Mouse (Mus musculus) embryonic facial prominence, embryonic 13.5 days (tissue): ENCODE data around the gene Trmt2b. TPM values are rescaled to one million over a fixed set of nuclear protein-coding genes. Genes with fewer than 3 reads are reported as not detected.
"Not testable (repeated sequence)": the region's sequence is repeated elsewhere in the genome, so short reads cannot be mapped to it uniquely, and the experiment has no call there.

Experiments
- ATAC-seq: fragments of 200-750 bp; cut with Nextera tagmentation; 2 replicates; pipeline ENCODE4 v1.8.0; 2017; ENCODE audit warnings: low read depth; ENCODE audit not compliant: insufficient number of reproducible peaks, insufficient read depth, low FRiP score, low TSS enrichment
- H3K27ac ChIP-seq: fragments of 300-500 bp; sonication (generic); 2 replicates; pipeline ENCODE4 v1.5.1; 2015; ENCODE audit warnings: moderate library complexity, mild to moderate bottlenecking, inconsistent platforms
- H3K27me3 ChIP-seq: fragments of 300-500 bp; sonication (generic); 2 replicates; pipeline ENCODE4 v1.6.1; 2015; ENCODE audit warnings: mild to moderate bottlenecking, inconsistent platforms
- H3K36me3 ChIP-seq: fragments of 300-500 bp; sonication (generic); 2 replicates; pipeline ENCODE4 v1.6.1; 2015; ENCODE audit warnings: mild to moderate bottlenecking, inconsistent platforms
- H3K4me1 ChIP-seq: fragments of 300-500 bp; sonication (generic); 2 replicates; pipeline ENCODE4 v1.6.1; 2015; ENCODE audit warnings: inconsistent platforms
- H3K4me2 ChIP-seq: fragments of 300-500 bp; sonication (generic); 2 replicates; pipeline ENCODE4 v1.6.1; 2015; ENCODE audit warnings: moderate library complexity, mild to moderate bottlenecking, inconsistent platforms
- H3K4me3 ChIP-seq: fragments of 300-500 bp; sonication (generic); 2 replicates; pipeline ENCODE4 v1.5.1; 2015; ENCODE audit warnings: mild to moderate bottlenecking, inconsistent platforms
- H3K9ac ChIP-seq: fragments of 300-500 bp; sonication (generic); 2 replicates; pipeline ENCODE4 v1.6.1; 2015; ENCODE audit warnings: mild to moderate bottlenecking, inconsistent platforms
- H3K9me3 ChIP-seq: fragments of 300-500 bp; sonication (generic); 2 replicates; pipeline ENCODE4 v1.6.1; 2016; ENCODE audit warnings: inconsistent platforms
- WGBS: fragments of 180-500 bp; shearing (Covaris S2); methylation state at CpG from one replicate; pipeline ENCODE4 v1.1.7; 2015; ENCODE audit warnings: mixed read lengths; 5-methylcytosine and 5-hydroxymethylcytosine counted together
- polyA plus RNA-seq: library from polyadenylated mRNA; unstranded; fragments of >200 nt; fragmentation: Nextera tagmentation; extraction: Ambion mirVana; gene quantifications from 2 replicates; pipeline ENCODE4 v1.2.1, GENCODE M21; 2015

Gene Trmt2b
- polyA plus RNA-seq, 1 experiment from 2014 or later: 15.3 TPM

GRCm38 (mm10) chrX:134218161-134218560 lies 58.6 kb downstream of the Trmt2b start:
- Histone ChIP-seq H3K27me3 (peaks cover 10% of the 10 kb centered on the region), H3K4me3 (no peak overlapping the region), H3K9me3 (no peaks in the 10 kb centered on the region), H3K36me3 (no peaks in the 10 kb centered on the region), H3K4me1 (no peaks in the 10 kb centered on the region), H3K4me2 (no peak overlapping the region), H3K9ac (no peak overlapping the region), H3K27ac (no peak overlapping the region)
- WGBS: 56% methylated on average over 4 of the region's 4 CpGs
- no peak for ATAC-seq

GRCm38 (mm10) chrX:134211151-134211642 lies 65.6 kb downstream of the Trmt2b start:
- Histone ChIP-seq H3K36me3 (no peaks in the 10 kb centered on the region), H3K27ac (no peak overlapping the region), H3K9ac (no peak overlapping the region), H3K27me3 (peaks cover 5% of the 10 kb centered on the region; the same call in 1 of the 2 replicates), H3K9me3 (no peaks in the 10 kb centered on the region), H3K4me2 (no peak overlapping the region), H3K4me3 (no peak overlapping the region), H3K4me1 (no peaks in the 10 kb centered on the region)
- ATAC-seq: no peak
- 89% methylated on average over 7 of the region's 7 CpGs for WGBS

GRCm38 (mm10) chrX:134208491-134208890 lies 68.3 kb downstream of the Trmt2b start:
- H3K9me3 ChIP-seq: no peaks in the 10 kb centered on the region
- peaks cover 5% of the 10 kb centered on the region; the same call in 1 of the 2 replicates for H3K27me3 ChIP-seq
- no peaks in the 10 kb centered on the region for H3K36me3 ChIP-seq
- H3K4me3 ChIP-seq: no peak overlapping the region
- no peak for ATAC-seq
- no peaks in the 10 kb centered on the region for H3K4me1 ChIP-seq
- H3K4me2 ChIP-seq: no peak overlapping the region
- H3K9ac ChIP-seq: no peak overlapping the region
- 80% methylated on average over 2 of the region's 2 CpGs for WGBS
- H3K27ac ChIP-seq: no peak overlapping the region

- not testable (repeated sequence) for H3K36me3 ChIP-seq, H3K27ac ChIP-seq, H3K4me1 ChIP-seq, H3K9me3 ChIP-seq, H3K4me3 ChIP-seq, H3K9ac ChIP-seq, H3K4me2 ChIP-seq, H3K27me3 ChIP-seq, ATAC-seq
- whole genome bisulfite sequencing: 84% methylated on average over 9 of the region's 9 CpGs
Observed at GRCm38 (mm10) chrX:134187201-134187600, 89.6 kb downstream of the Trmt2b start, which contains the start of gene Arl13a. Gene Arl13a, plus strand, starts transcription at chrX:134187501.

- ATAC-seq: no peak
- WGBS: 81% methylated on average over 1 of the region's 1 CpGs
- no peak overlapping the region for H3K4me3 ChIP-seq
- H3K27me3 ChIP-seq: no peaks in the 10 kb centered on the region; the same call in 1 of the 2 replicates
- no peaks in the 10 kb centered on the region for H3K4me1 ChIP-seq
- H3K9ac ChIP-seq: no peak overlapping the region
- no peaks in the 10 kb centered on the region for H3K9me3 ChIP-seq
- H3K4me2 ChIP-seq: no peak overlapping the region
- H3K27ac ChIP-seq: no peak overlapping the region
- no peaks in the 10 kb centered on the region for H3K36me3 ChIP-seq
Observed at GRCm38 (mm10) chrX:134174699-134175098, 102.1 kb downstream of the Trmt2b start.

Other genes with a start within 250 kb of the Trmt2b start
- gene Cstf2, start 217.8 kb downstream of the Trmt2b start, polyA plus RNA-seq: 37.9 and 38.7 TPM in 2 replicates
- gene Xkrx, start 114.9 kb downstream of the Trmt2b start, polyA plus RNA-seq: 0.37 and 0.51 TPM in 2 replicates
- not detected in 2 replicates for gene Arl13a, start 89.5 kb downstream of the Trmt2b start, polyA plus RNA-seq
- 0.11 TPM in 1 of 2 replicates, not detected in the other for gene Nox1, start 55.0 kb downstream of the Trmt2b start, polyA plus RNA-seq
- 14.2 and 16.0 TPM in 2 replicates for gene Tmem35a, start 18.2 kb upstream of the Trmt2b start, polyA plus RNA-seq
- 27.3 and 29.7 TPM in 2 replicates for gene Cenpi, start 31.1 kb upstream of the Trmt2b start, polyA plus RNA-seq
- gene Drp2, start 127.6 kb upstream of the Trmt2b start, polyA plus RNA-seq: 4.1 and 5.4 TPM in 2 replicates
- 0.15 and 0.24 TPM in 2 replicates for gene Taf7l, start 199.5 kb upstream of the Trmt2b start, polyA plus RNA-seq